Mouse (Mus musculus) heart, embryonic 12.5 days (tissue): ENCODE results near the gene Bpi. TPM values are rescaled to one million over a fixed set of nuclear protein-coding genes. Genes with fewer than 3 reads are reported as not detected.

Experiments
- ATAC-seq: fragments of 200-750 bp; cut with Nextera tagmentation; 2 replicates; pipeline ENCODE4 v1.8.0; 2017; ENCODE audit warnings: moderate TSS enrichment, moderate library complexity; ENCODE audit not compliant: insufficient number of reproducible peaks, low FRiP score
- H3K27ac ChIP-seq: fragments of 300-500 bp; sonication (generic); 2 replicates; pipeline ENCODE4 v1.5.1; 2016; ENCODE audit warnings: mild to moderate bottlenecking, moderate library complexity; ENCODE audit not compliant: poor library complexity, severe bottlenecking
- H3K27me3 ChIP-seq: fragments of 300-500 bp; sonication (generic); replicated peaks from 2 replicates; pipeline ENCODE4 v1.6.1; 2016; ENCODE audit warnings: mild to moderate bottlenecking, moderate library complexity
- H3K36me3 ChIP-seq: fragments of 300-500 bp; sonication (generic); 2 replicates; pipeline ENCODE4 v1.6.1; 2016; ENCODE audit warnings: mild to moderate bottlenecking, moderate library complexity
- H3K4me1 ChIP-seq: fragments of 300-500 bp; sonication (generic); replicated peaks from 2 replicates; pipeline ENCODE4 v1.6.1; 2016; ENCODE audit warnings: mild to moderate bottlenecking
- H3K4me2 ChIP-seq: fragments of 300-500 bp; sonication (generic); 2 replicates; pipeline ENCODE4 v1.6.1; 2016; ENCODE audit warnings: mild to moderate bottlenecking, moderate library complexity
- H3K4me3 ChIP-seq: fragments of 300-500 bp; sonication (generic); 2 replicates; pipeline ENCODE4 v1.5.1; 2016; ENCODE audit warnings: mild to moderate bottlenecking
- H3K9ac ChIP-seq: fragments of 300-500 bp; sonication (generic); 2 replicates; pipeline ENCODE4 v1.6.1; 2016; ENCODE audit warnings: mild to moderate bottlenecking, moderate library complexity
- H3K9me3 ChIP-seq: fragments of 300-500 bp; sonication (generic); replicated peaks from 2 replicates; pipeline ENCODE4 v1.6.1; 2016; ENCODE audit warnings: mild to moderate bottlenecking, moderate library complexity
- WGBS: fragments of 180-500 bp; shearing (Covaris S2); methylation state at CpG from one replicate; pipeline ENCODE4 v1.1.7; 2016; 5-methylcytosine and 5-hydroxymethylcytosine counted together
- polyA plus RNA-seq: library from polyadenylated mRNA; unstranded; fragments of >200 nt; fragmentation: Nextera tagmentation; extraction: Ambion mirVana; gene quantifications from 2 replicates; pipeline ENCODE4 v1.2.1, GENCODE M21; 2016

The Bpi gene
- polyA plus RNA-seq, 1 experiment from 2014 or later: not detected

DNA sequence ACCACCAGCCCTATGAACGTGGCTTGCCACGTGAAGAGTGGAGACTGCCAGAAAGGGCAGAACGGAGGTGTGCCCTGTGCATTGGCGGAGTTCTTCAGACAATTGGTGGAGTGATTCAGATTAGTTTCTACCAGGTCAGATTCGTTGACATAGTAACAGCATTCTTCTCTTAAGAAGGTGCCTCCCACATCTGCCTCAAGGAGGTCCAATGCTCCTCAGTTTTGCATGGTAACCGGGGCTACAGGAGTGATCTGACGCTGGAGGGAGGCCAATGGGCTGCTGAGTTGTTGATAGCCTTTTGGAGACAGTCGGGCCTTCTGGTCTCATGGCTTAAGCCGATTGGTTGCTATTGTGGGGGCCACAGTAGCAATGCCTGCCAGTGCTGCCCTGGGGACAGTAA lies 37.8 kb downstream of the Bpi start:
- Histone ChIP-seq H3K36me3 (no peaks in the 10 kb centered on the region), H3K27ac (no peak overlapping the region), H3K9ac (no peak overlapping the region), H3K9me3 (no peaks in the 10 kb centered on the region), H3K4me3 (no peak overlapping the region), H3K4me2 (no peak overlapping the region), H3K27me3 (no peaks in the 10 kb centered on the region), H3K4me1 (peaks cover 10% of the 10 kb centered on the region)
- ATAC-seq: no peak; the same call in 1 of the 2 replicates
- 51% methylated on average over 9 of the region's 9 CpGs for WGBS

- Histone ChIP-seq H3K4me2 (no peak overlapping the region), H3K9ac (no peak overlapping the region)
- WGBS: 80% methylated on average over 3 of the region's 3 CpGs
These were observed 41.3 kb downstream of the Bpi start for GRCm38 (mm10) chr2:158299203-158299602.

DNA sequence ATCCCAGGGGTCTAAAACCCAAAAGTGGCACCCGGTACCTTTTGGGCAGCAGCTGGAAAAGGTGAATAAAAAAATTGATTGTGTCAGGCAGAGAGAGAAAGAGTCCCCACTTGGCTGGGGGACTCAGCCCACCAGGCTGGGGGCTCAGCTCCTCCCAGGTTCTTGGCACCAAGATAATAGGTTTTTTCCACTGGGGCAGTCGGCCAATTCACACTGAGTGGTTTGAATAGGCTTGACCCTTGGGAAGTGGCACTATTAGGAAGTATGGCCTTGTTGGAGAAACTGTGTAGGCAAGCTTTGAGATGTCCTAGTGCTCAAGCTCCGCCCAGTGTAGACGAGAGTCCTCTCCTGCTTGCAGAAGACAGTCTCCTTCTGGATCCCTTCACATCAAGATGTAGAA lies 41.8 kb downstream of the Bpi start:
- Histone ChIP-seq H3K27ac (no peak overlapping the region), H3K9me3 (no peaks in the 10 kb centered on the region), H3K27me3 (no peaks in the 10 kb centered on the region), H3K36me3 (no peaks in the 10 kb centered on the region), H3K4me2 (no peak overlapping the region), H3K4me3 (no peak overlapping the region), H3K4me1 (peaks cover 10% of the 10 kb centered on the region), H3K9ac (no peak overlapping the region)
- ATAC-seq: no peak
- 62% methylated on average over 4 of the region's 4 CpGs for WGBS

More at GRCm38 (mm10) chr2:158299203-158299602, 41.3 kb downstream of the Bpi start:
- no peak for ATAC-seq
- Histone ChIP-seq H3K9me3 (no peaks in the 10 kb centered on the region), H3K27me3 (no peaks in the 10 kb centered on the region), H3K4me3 (no peak overlapping the region), H3K27ac (no peak overlapping the region), H3K36me3 (no peaks in the 10 kb centered on the region), H3K4me1 (peaks cover 10% of the 10 kb centered on the region)

- no peak for ATAC-seq
These were observed 44.9 kb downstream of the Bpi start for GRCm38 (mm10) chr2:158302807-158303206.

DNA sequence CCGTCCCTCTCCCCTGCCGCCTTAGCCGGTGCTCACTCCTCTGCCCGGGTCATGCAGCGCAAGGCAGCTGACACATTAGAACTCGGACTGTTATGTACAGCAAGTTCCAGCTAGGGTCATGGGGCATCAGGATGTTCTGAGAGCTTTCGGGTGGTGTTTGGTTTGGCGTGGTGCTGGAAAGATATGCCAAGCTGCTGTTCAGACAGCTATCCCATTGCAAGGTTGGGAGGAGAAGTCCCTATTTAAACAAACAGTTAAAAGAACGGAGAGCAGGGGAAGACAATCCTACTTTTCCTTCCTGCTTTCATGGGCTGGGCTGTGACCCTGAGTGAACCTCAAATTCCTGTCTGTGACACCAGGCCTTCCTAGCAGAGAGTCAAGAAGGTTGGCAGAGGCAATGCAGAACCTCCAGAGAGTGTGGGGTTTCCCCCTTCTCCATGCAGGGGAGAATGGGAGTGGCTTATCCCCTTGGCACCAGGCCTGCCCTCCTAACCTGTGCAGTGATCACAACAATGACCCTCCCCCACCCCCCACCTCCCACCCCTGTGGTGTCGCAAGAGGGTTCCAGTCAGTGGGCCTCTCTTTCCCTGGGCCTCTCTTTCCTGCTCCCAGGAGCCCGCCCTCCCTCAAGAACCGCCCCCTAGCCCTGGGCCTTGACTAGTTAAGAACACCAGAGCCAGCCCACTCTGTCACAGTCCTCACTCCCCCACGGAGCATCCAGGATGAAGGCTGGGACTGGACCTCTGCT lies 48.2 kb downstream of the Bpi start, which contains the start of gene Lbp:
Gene Lbp (plus strand): TSS at position 546 of the 748 bp plus-strand sequence.
- Histone ChIP-seq H3K4me3 (peak within 1 kb of the TSS; percentile 15; the same call in 1 of the 2 replicates), H3K4me1 (peaks cover 12% of the 10 kb centered on the region), H3K27me3 (no peaks in the 10 kb centered on the region), H3K36me3 (no peaks in the 10 kb centered on the region), H3K27ac (peak within 1 kb of the TSS; percentile 73), H3K4me2 (peak within 1 kb of the TSS; percentile 50), H3K9me3 (no peaks in the 10 kb centered on the region), H3K9ac (no peak within 1 kb of the TSS)
- WGBS: 36% methylated on average over 13 of the region's 13 CpGs
- ATAC-seq: peak; percentile 84

More at GRCm38 (mm10) chr2:158302807-158303206, 44.9 kb downstream of the Bpi start:
- Histone ChIP-seq H3K4me2 (no peak overlapping the region), H3K9ac (no peak overlapping the region), H3K27ac (no peak overlapping the region), H3K9me3 (no peaks in the 10 kb centered on the region), H3K27me3 (no peaks in the 10 kb centered on the region), H3K36me3 (no peaks in the 10 kb centered on the region), H3K4me1 (peaks cover 12% of the 10 kb centered on the region), H3K4me3 (no peak overlapping the region)
- WGBS: 75% methylated on average over 3 of the region's 3 CpGs

GRCm38 (mm10) chr2:158306696-158307049 lies 48.8 kb downstream of the Bpi start:
- H3K4me3 ChIP-seq: peak overlapping the region; percentile 15; the same call in 1 of the 2 replicates
- H3K9ac ChIP-seq: no peak overlapping the region
- H3K4me1 ChIP-seq: peaks cover 12% of the 10 kb centered on the region
- no peaks in the 10 kb centered on the region for H3K9me3 ChIP-seq
- peak; percentile 30 for ATAC-seq
- H3K36me3 ChIP-seq: no peaks in the 10 kb centered on the region
- H3K4me2 ChIP-seq: peak overlapping the region; percentile 50
- WGBS: 38% methylated on average over 6 of the region's 6 CpGs
- H3K27ac ChIP-seq: peak overlapping the region; percentile 73
- H3K27me3 ChIP-seq: no peaks in the 10 kb centered on the region

- Histone ChIP-seq H3K4me2 (no peak overlapping the region), H3K27ac (no peak overlapping the region), H3K36me3 (no peaks in the 10 kb centered on the region), H3K9me3 (no peaks in the 10 kb centered on the region), H3K9ac (no peak overlapping the region), H3K4me1 (peaks cover 12% of the 10 kb centered on the region), H3K4me3 (no peak overlapping the region), H3K27me3 (no peaks in the 10 kb centered on the region)
- no peak for ATAC-seq
- 53% methylated on average over 5 of the region's 5 CpGs for WGBS
These were observed 50.4 kb downstream of the Bpi start for GRCm38 (mm10) chr2:158308276-158308675.

- Histone ChIP-seq H3K4me1 (0 out of 2 replicates have a peak, but pooled peaks cover 5% of the 10 kb centered on the region), H3K36me3 (no peaks in the 10 kb centered on the region), H3K9ac (no peak overlapping the region), H3K4me3 (no peak overlapping the region), H3K4me2 (no peak overlapping the region), H3K27me3 (no peaks in the 10 kb centered on the region), H3K9me3 (no peaks in the 10 kb centered on the region), H3K27ac (no peak overlapping the region)
- WGBS: 93% methylated on average over 1 of the region's 1 CpGs
- no peak for ATAC-seq
These were observed 55.2 kb downstream of the Bpi start for GRCm38 (mm10) chr2:158313089-158313488.

GRCm38 (mm10) chr2:158316371-158316770 lies 58.5 kb downstream of the Bpi start:
- no peak for ATAC-seq
- Histone ChIP-seq H3K27ac (no peak overlapping the region), H3K9me3 (no peaks in the 10 kb centered on the region), H3K4me3 (no peak overlapping the region), H3K4me1 (0 out of 2 replicates have a peak, but pooled peaks cover 5% of the 10 kb centered on the region), H3K36me3 (no peaks in the 10 kb centered on the region), H3K9ac (no peak overlapping the region), H3K27me3 (no peaks in the 10 kb centered on the region), H3K4me2 (no peak overlapping the region)
- WGBS: 66% methylated on average over 8 of the region's 8 CpGs

DNA sequence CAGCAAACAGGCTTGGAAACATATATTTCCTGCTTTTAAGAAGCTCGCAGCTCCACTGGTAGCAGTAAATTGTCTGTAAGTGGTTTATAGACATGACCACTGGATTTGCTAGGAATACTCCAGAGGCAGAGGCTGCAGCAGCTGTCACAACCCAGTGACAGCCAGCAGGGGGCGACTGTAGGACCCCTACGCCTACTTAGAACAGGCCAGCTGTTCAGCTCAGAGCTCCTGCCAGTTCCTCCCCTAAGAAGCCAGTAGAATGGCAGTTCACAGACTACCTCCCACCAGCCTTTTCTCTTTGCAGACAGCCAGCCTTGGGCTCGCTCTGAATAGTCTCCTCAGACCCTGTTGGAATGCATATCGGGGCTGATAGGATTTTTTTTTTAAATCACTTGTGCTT lies 59.1 kb downstream of the Bpi start:
- Histone ChIP-seq H3K36me3 (no peaks in the 10 kb centered on the region), H3K4me2 (no peak overlapping the region), H3K27ac (no peak overlapping the region), H3K4me3 (no peak overlapping the region), H3K27me3 (no peaks in the 10 kb centered on the region), H3K9ac (no peak overlapping the region), H3K4me1 (0 out of 2 replicates have a peak, but pooled peaks cover 5% of the 10 kb centered on the region), H3K9me3 (no peaks in the 10 kb centered on the region)
- WGBS: 23% methylated on average over 5 of the region's 5 CpGs
- 0 out of 2 replicates have a peak, but pooled peaks have one; percentile 42 for ATAC-seq

- H3K36me3 ChIP-seq: no peaks in the 10 kb centered on the region
- 91% methylated on average over 6 of the region's 6 CpGs for WGBS
- peaks cover 10% of the 10 kb centered on the region; the same call in 1 of the 2 replicates for H3K4me1 ChIP-seq
- H3K9me3 ChIP-seq: no peaks in the 10 kb centered on the region
- H3K4me3 ChIP-seq: no peak overlapping the region
- no peak overlapping the region for H3K4me2 ChIP-seq
- no peak for ATAC-seq
- no peak overlapping the region for H3K27ac ChIP-seq
- H3K9ac ChIP-seq: no peak overlapping the region
- no peaks in the 10 kb centered on the region for H3K27me3 ChIP-seq
These were observed 63.7 kb downstream of the Bpi start for GRCm38 (mm10) chr2:158321596-158321995.
